Mouse (Mus musculus) hindbrain, embryonic 14.5 days (tissue): ENCODE data around the gene Plgrkt. TPM values are rescaled to one million over a fixed set of nuclear protein-coding genes. Genes with fewer than 3 reads are reported as not detected.

Experiments
- ATAC-seq: fragments of 200-750 bp; cut with Nextera tagmentation; 2 replicates; pipeline ENCODE4 v1.8.0; 2017; ENCODE audit warnings: moderate number of reproducible peaks, mild to moderate bottlenecking, moderate TSS enrichment, moderate library complexity; ENCODE audit not compliant: low FRiP score
- DNase-seq: peaks from one replicate; pipeline ENCODE4 v3.0.0-alpha.2; 2015; ENCODE audit warnings: low spot score
- H3K27ac ChIP-seq: fragments of 300-500 bp; sonication (generic); 2 replicates; pipeline ENCODE4 v1.5.1; 2014; ENCODE audit warnings: mild to moderate bottlenecking, moderate library complexity
- H3K27me3 ChIP-seq: fragments of 300-500 bp; sonication (generic); 2 replicates; pipeline ENCODE4 v1.6.1; 2014; ENCODE audit warnings: mild to moderate bottlenecking, low read length, mixed read lengths; ENCODE audit not compliant: control insufficient read depth, insufficient read depth
- H3K36me3 ChIP-seq: fragments of 300-500 bp; sonication (generic); replicated peaks from 2 replicates; pipeline ENCODE4 v1.6.1; 2014; ENCODE audit not compliant: control insufficient read depth, insufficient read depth
- H3K4me1 ChIP-seq: fragments of 300-500 bp; sonication (generic); replicated peaks from 2 replicates; pipeline ENCODE4 v1.6.1; 2014; ENCODE audit warnings: antibody characterized with exemption, low read length, mixed read lengths; ENCODE audit not compliant: control insufficient read depth, insufficient read depth
- H3K4me2 ChIP-seq: fragments of 300-500 bp; sonication (generic); replicated peaks from 2 replicates; pipeline ENCODE4 v1.6.1; 2014; ENCODE audit warnings: mild to moderate bottlenecking, moderate library complexity
- H3K4me3 ChIP-seq: fragments of 300-500 bp; sonication (generic); replicated peaks from 2 replicates; pipeline ENCODE4 v1.5.1; 2014; ENCODE audit warnings: mild to moderate bottlenecking, low read length
- H3K9ac ChIP-seq: fragments of 300-500 bp; sonication (generic); 2 replicates; pipeline ENCODE4 v1.6.1; 2014
- H3K9me3 ChIP-seq: fragments of 300-500 bp; sonication (generic); 2 replicates; pipeline ENCODE4 v1.6.1; 2016; ENCODE audit warnings: low read length; ENCODE audit not compliant: control insufficient read depth
- WGBS: fragments of 180-500 bp; shearing (Covaris S2); extraction: QIAGEN DNeasy Blood & Tissue Kit; methylation state at CpG from one replicate; pipeline ENCODE4 v1.1.7; 2014; 5-methylcytosine and 5-hydroxymethylcytosine counted together
- polyA plus RNA-seq: library from polyadenylated mRNA; unstranded; fragments of >200 nt; fragmentation: Nextera tagmentation; extraction: Ambion mirVana; gene quantifications from 2 replicates; pipeline ENCODE4 v1.2.1, GENCODE M21; 2014

The Plgrkt gene
- polyA plus RNA-seq, 1 experiment from 2014 or later: 81.6 TPM

DNA sequence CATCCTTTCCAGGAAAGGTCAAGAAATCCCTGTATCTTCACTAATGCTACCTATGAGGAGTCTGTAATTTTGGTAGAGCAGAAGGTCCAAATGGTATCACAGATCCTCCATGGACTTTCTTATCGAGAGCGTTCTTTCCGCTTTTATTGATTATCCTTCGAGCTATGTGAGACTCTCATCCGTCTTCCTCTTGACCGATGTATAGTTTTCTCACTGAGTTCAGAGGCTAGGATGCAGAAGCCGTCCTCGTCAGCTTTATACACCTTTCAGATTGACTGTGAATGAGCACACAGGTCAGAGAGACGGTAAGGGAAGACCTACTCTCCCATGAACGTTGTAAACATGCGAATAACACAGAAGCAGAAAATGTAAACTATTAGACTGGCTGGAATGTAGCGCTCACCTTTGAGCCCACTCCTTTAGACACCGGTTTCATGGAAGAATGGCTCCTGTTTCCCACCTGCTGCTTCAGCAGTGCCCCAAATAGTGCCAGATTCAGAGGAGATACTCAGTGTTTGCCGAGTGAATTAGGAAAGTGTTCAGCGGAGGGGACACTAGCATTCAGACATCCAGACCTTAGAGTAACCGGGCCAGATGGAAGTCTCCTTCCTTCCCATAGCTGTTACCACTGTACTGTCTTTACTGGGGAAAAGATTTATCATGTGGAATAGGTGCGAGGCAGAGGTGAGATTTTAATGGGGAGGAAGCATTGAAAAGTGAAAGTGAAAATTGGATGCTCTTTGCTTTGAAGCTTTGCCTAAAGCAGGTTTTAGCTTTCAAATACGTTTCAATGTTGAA, 4.3 kb upstream of the Plgrkt start:
- Histone ChIP-seq H3K4me2 (no peak overlapping the region), H3K9me3 (no peaks in the 10 kb centered on the region), H3K9ac (no peak overlapping the region), H3K27ac (no peak overlapping the region), H3K4me1 (0 out of 2 replicates have a peak, but pooled peaks cover 9% of the 10 kb centered on the region), H3K36me3 (no peaks in the 10 kb centered on the region), H3K4me3 (no peak overlapping the region), H3K27me3 (no peaks in the 10 kb centered on the region)
- whole genome bisulfite sequencing: 84% methylated on average over 18 of the region's 18 CpGs
- ATAC-seq (no peak), DNase-seq (no peak)

DNA sequence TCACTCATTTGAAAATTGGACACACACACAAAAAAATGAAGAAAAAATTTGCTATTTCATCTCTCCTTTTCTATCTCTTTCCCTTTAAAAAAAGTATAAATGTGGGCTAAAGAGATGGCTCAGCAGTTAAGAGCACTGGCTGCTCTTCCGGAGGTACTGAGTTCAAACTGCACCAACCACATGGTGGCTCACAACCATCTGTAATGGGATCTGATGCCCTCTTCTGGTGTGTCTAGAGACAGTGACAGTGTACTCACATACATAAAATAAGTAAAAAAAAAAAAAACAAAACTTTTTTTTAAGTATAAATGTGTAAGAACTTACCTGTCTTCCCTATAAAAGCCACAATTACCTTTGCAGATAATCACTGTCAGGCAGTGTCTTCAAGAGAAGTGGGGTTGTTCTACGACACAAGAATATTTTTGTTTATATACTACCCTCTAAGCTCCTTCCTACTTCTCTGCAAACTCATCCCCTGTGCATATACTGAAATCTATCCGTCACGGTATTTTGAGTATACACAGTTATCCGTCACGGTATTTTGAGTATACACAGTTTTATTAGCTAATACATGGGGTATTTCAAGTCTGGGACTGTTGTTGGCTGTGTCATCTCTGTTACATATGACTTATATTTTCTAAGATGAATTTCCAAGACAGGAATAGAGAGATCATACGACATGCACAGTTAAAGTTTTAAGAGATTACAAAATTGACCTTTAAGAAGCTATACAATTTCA, 3.5 kb upstream of the Plgrkt start:
- H3K27me3 ChIP-seq: no peaks in the 10 kb centered on the region
- no peak for ATAC-seq
- 93% methylated on average over 7 of the region's 7 CpGs for WGBS

DNA sequence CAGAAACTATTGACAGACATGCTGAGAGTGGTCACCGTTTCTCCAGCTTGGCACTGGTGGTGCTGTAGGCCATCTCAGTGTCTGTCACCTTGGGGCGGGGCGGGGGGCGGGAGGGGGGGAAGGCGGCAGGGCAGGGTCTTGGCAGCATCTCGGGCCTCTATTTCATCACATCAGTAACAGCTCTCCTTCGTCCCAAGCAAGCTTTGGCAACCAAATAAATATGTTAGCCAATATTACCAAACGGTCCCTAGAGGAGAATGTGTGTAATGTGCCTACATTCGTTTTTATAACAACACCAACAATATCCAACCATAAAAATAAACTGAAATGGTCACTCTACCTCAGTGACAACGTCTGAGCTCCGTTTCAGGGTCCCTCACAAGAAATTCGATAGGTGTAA, 2.9 kb upstream of the Plgrkt start:
- H3K36me3 ChIP-seq: no peaks in the 10 kb centered on the region
- H3K4me1 ChIP-seq: 0 out of 2 replicates have a peak, but pooled peaks cover 9% of the 10 kb centered on the region
- H3K27me3 ChIP-seq: no peaks in the 10 kb centered on the region
- H3K4me3 ChIP-seq: no peak overlapping the region
- ATAC-seq (no peak), DNase-seq (no peak)
- WGBS: 74% methylated on average over 12 of the region's 12 CpGs
- H3K27ac ChIP-seq: no peak overlapping the region
- H3K4me2 ChIP-seq: no peak overlapping the region
- H3K9ac ChIP-seq: no peak overlapping the region
- no peaks in the 10 kb centered on the region for H3K9me3 ChIP-seq

More for the DNA sequence above, 3.5 kb upstream of the Plgrkt start:
- no peaks in the 10 kb centered on the region for H3K9me3 ChIP-seq
- DNase-seq: no peak
- H3K4me2 ChIP-seq: no peak overlapping the region
- no peak overlapping the region for H3K4me3 ChIP-seq
- H3K9ac ChIP-seq: no peak overlapping the region
- 0 out of 2 replicates have a peak, but pooled peaks cover 9% of the 10 kb centered on the region for H3K4me1 ChIP-seq
- H3K36me3 ChIP-seq: no peaks in the 10 kb centered on the region
- no peak overlapping the region for H3K27ac ChIP-seq

DNA sequence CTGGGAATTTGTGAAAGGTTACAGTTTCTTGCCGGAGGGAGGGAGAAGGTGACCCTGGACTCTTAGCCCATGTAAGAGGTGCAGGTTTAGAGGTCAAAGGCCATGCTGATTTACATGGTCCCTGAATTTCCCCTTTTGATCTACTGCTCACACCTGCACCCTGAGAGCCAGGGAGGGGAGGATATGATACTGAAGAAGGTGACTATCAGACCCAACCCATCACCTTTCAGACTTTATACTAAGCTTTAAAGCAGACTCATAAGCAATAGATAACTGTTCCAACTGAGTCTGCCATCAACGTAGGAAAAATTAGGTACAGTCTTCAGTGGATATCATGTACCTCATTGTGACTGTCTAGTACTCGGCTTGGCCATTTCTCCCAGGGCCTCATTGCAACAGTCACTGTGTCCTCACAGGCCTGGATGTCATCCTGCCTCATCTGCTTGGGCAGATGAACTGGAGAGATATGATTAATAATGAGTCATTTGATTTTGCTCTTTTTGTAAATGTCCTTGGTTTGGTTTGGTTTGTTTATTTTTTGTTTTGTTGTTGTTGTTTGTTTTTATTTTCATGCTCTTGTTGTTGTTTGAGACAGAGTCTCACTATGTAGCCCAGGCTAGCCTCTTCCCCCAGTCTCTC, 1.6 kb upstream of the Plgrkt start:
- no peaks in the 10 kb centered on the region for H3K36me3 ChIP-seq
- no peak overlapping the region for H3K9ac ChIP-seq
- WGBS: 92% methylated on average over 3 of the region's 3 CpGs
- H3K4me2 ChIP-seq: no peak overlapping the region
- DNase-seq: no peak
- no peak for ATAC-seq
- H3K4me3 ChIP-seq: no peak overlapping the region
- H3K27me3 ChIP-seq: no peaks in the 10 kb centered on the region
- H3K27ac ChIP-seq: no peak overlapping the region
- H3K4me1 ChIP-seq: 0 out of 2 replicates have a peak, but pooled peaks cover 9% of the 10 kb centered on the region
- no peaks in the 10 kb centered on the region for H3K9me3 ChIP-seq

DNA sequence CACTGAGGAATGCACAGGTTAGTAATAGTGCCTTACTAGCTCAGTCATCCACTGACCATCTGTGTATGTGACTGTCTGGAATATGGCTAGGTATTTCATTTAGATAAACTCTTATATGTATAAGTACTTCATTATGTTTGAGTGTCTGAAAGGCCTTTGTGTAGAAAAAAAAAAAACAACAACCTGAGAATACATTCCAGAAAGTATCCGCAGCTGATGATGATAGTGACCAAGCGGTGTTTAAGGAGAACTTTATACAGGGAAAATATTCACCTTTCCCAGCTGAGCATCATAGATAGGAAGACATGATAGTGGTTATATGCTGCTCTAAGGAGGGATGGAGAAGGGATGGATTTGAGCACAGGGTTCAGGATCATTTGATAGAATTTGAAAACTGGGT, 851 bp upstream of the Plgrkt start:
- no peaks in the 10 kb centered on the region for H3K27me3 ChIP-seq
- no peaks in the 10 kb centered on the region for H3K36me3 ChIP-seq
- H3K4me1 ChIP-seq: 0 out of 2 replicates have a peak, but pooled peaks cover 9% of the 10 kb centered on the region
- no peak overlapping the region for H3K4me3 ChIP-seq
- no peaks in the 10 kb centered on the region for H3K9me3 ChIP-seq
- H3K27ac ChIP-seq: no peak overlapping the region
- ATAC-seq (no peak), DNase-seq (no peak)
- no peak overlapping the region for H3K9ac ChIP-seq
- no peak overlapping the region for H3K4me2 ChIP-seq
- WGBS: 95% methylated on average over 2 of the region's 2 CpGs

DNA sequence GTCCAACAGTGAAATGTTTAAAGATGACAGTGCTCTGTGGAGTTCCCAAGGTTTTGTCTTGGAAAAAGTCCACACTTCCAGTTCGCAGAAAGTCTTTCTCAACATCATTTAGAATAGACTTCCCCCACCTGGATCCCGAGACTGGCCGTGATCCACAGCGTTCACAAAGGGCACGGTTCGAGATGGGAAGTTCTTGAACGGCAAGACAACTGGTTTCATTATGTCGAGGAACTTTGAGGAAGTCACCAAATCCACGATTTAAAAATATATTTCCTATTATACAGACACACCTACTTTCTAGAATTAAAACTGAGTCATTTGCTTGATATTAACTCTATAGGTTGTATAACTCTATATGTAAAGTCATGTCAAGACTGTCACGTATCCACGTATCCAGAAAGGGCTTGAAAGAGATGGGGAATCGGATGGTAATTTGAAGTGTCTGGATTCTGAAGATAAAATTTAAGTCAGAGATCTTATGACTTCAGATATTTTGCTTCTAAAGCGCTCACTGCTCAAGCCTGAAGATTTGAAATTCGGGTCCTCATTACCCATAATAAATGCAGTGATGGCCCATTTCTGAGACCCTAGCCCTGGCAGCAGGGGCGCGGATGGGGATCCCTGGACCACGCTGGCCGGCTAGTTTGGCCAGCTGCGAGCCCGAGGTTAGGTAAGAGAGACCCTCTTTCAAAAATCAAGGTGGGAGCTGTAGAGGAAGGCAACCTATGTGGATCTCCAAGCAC, 793 bp downstream of the Plgrkt start:
- no peak for ATAC-seq
- H3K36me3 ChIP-seq: no peaks in the 10 kb centered on the region
- WGBS: 65% methylated on average over 20 of the region's 20 CpGs
- H3K4me2 ChIP-seq: peak overlapping the region; percentile 62
- peaks cover 17% of the 10 kb centered on the region for H3K4me1 ChIP-seq
- peak overlapping the region; percentile 39 for H3K4me3 ChIP-seq
- no peak overlapping the region for H3K27ac ChIP-seq
- no peak for DNase-seq
- peak overlapping the region; percentile 41; the same call in 1 of the 2 replicates for H3K9ac ChIP-seq
- H3K27me3 ChIP-seq: no peaks in the 10 kb centered on the region
- H3K9me3 ChIP-seq: no peaks in the 10 kb centered on the region

DNA sequence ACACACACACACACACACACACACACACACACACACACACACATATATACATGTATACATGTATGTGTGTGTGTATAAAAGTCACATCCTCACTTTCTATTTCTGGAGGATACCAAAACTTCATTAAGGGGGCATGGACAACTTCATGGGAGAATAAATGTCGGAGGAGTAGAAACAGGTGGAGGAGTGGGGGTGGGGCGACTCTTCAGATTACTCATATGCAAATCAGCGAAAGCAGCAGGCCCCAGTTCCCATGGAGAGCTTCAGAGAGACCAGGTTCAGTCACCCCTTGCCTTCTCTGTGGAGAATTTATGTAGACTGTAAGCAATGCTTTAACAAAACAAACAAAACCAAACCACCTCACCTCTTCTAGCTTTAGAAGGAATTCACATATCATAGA, 2.1 kb downstream of the Plgrkt start:
- no peak for DNase-seq
- Histone ChIP-seq H3K36me3 (no peaks in the 10 kb centered on the region), H3K4me3 (no peak overlapping the region), H3K27me3 (no peaks in the 10 kb centered on the region), H3K27ac (no peak overlapping the region), H3K9ac (no peak overlapping the region), H3K9me3 (no peaks in the 10 kb centered on the region), H3K4me1 (peaks cover 24% of the 10 kb centered on the region), H3K4me2 (no peak overlapping the region)
- WGBS: 21% methylated on average over 3 of the region's 3 CpGs
- ATAC-seq: no peak

DNA sequence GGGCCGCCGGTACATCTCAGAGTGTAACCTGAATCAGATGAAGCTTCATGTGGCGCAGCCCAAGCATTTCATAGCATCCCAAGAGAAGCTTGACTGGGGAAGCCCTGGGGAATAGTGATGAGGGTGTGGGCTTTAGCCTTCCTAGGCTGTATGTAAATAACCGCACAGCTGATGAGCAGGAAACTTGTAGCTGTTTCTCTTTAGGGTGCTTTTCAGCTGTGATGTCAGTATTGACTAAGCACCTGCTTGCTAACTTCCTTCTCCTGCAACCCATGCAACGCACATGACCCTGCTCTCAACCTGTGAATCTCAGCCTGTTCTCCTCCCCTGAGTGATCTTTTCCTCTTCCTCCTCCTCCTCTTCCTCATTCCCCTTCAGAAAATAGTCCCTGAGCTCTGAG, 3.1 kb downstream of the Plgrkt start:
- no peaks in the 10 kb centered on the region for H3K27me3 ChIP-seq
- no peak for ATAC-seq
- H3K9ac ChIP-seq: no peak overlapping the region
- H3K9me3 ChIP-seq: no peaks in the 10 kb centered on the region
- no peak overlapping the region for H3K27ac ChIP-seq
- H3K4me3 ChIP-seq: no peak overlapping the region
- H3K4me1 ChIP-seq: peaks cover 24% of the 10 kb centered on the region
- H3K4me2 ChIP-seq: no peak overlapping the region
- 88% methylated on average over 5 of the region's 5 CpGs for WGBS
- DNase-seq: no peak
- H3K36me3 ChIP-seq: no peaks in the 10 kb centered on the region
